Mouse (Mus musculus) limb, embryonic 12.5 days (tissue): ENCODE data around the gene Cdk8. TPM values are rescaled to one million over a fixed set of nuclear protein-coding genes. Genes with fewer than 3 reads are reported as not detected.

Experiments used
- polyA plus RNA-seq: library from polyadenylated mRNA; unstranded; fragments of >200 nt; fragmentation: Nextera tagmentation; extraction: Ambion mirVana; gene quantifications from 2 replicates; pipeline ENCODE4 v1.2.1, GENCODE M21; 2016

The Cdk8 gene
- polyA plus RNA-seq, 1 experiment from 2014 or later, result 31.3 TPM

Other genes with a start within 250 kb of the Cdk8 start
- gene Cyp3a25, start 221.6 kb upstream of the Cdk8 start, polyA plus RNA-seq, result not detected in 2 replicates
- gene Cyp3a59, start 152.0 kb upstream of the Cdk8 start, polyA plus RNA-seq, result not detected in 2 replicates
- gene Gm5565, start 70.7 kb upstream of the Cdk8 start, polyA plus RNA-seq, result not detected in 2 replicates
- gene Gm6309, start 60.5 kb upstream of the Cdk8 start, polyA plus RNA-seq, result not detected in 2 replicates
- not detected in 2 replicates for gene 1700001J03Rik, start 45.9 kb upstream of the Cdk8 start, polyA plus RNA-seq
- 29.4 and 29.9 TPM in 2 replicates for gene Rnf6, start 9.7 kb upstream of the Cdk8 start, polyA plus RNA-seq
- 4.4 and 4.6 TPM in 2 replicates for gene Wasf3, start 153.8 kb downstream of the Cdk8 start, polyA plus RNA-seq